Mouse (Mus musculus) olfactory bulb, adult 2 months (tissue): Measurements from ENCODE around the gene Ptpn14. TPM values are rescaled to one million over a fixed set of nuclear protein-coding genes. Genes with fewer than 3 reads are reported as not detected.

ENCODE experiments used
- H3K27ac ChIP-seq: fragments of 200-500 bp; 2 replicates; pipeline ENCODE4 v1.5.1; 2012; ENCODE audit warnings: low read depth, low read length; ENCODE audit not compliant: insufficient read depth
- H3K4me1 ChIP-seq: fragments of 200-500 bp; 2 replicates; pipeline ENCODE4 v1.6.1; 2012; ENCODE audit warnings: low read length; ENCODE audit not compliant: control insufficient read depth, insufficient read depth
- H3K4me3 ChIP-seq: fragments of 200-500 bp; 2 replicates; pipeline ENCODE4 v1.5.1; 2012; ENCODE audit warnings: mild to moderate bottlenecking, low read depth, low read length, moderate library complexity; ENCODE audit not compliant: insufficient read depth
- CTCF ChIP-seq: fragments of 200-500 bp; IDR thresholded peaks from 2 replicates; pipeline ENCODE4 v1.5.1; 2012; ENCODE audit warnings: low read depth, mild to moderate bottlenecking, low read length, moderate library complexity; ENCODE audit not compliant: insufficient read depth
- POLR2A ChIP-seq: fragments of 200-500 bp; IDR thresholded peaks from 2 replicates; pipeline ENCODE4 v1.6.1; 2012; ENCODE audit warnings: mild to moderate bottlenecking, low read depth, low read length, moderate library complexity; ENCODE audit not compliant: insufficient read depth
- WGBS: fragments of 180-500 bp; shearing (Covaris S2); methylation state at CpG from one replicate; pipeline ENCODE4 v1.1.7; 2018; 5-methylcytosine and 5-hydroxymethylcytosine counted together
- polyA plus RNA-seq: library from polyadenylated mRNA; stranded (reverse); fragments of >200 nt; gene quantifications from 2 replicates; pipeline ENCODE4 v1.2.4, GENCODE M21; 2012; ENCODE audit warnings: low replicate concordance; ENCODE audit not compliant: missing spikeins, insufficient read depth, insufficient read length

The Ptpn14 gene
- polyA plus RNA-seq, 1 experiment = 73.8 TPM

- 64% methylated on average over 19 of the region's 19 CpGs for WGBS
- TF ChIP-seq POLR2A (no peak), CTCF (no peak)
- no peak overlapping the region for H3K4me3 ChIP-seq
- 0 out of 2 replicates have a peak, but pooled peaks cover 2% of the 10 kb centered on the region for H3K4me1 ChIP-seq
- no peak overlapping the region for H3K27ac ChIP-seq
Measured at GRCm38 (mm10) chr1:189715915-189716797, 11.9 kb upstream of the Ptpn14 start.

GRCm38 (mm10) chr1:189717546-189717945 is 10.5 kb upstream of the Ptpn14 start:
- H3K27ac ChIP-seq = no peak overlapping the region
- TF ChIP-seq CTCF = no peak
- TF ChIP-seq POLR2A = no peak
- H3K4me1 ChIP-seq = 0 out of 2 replicates have a peak, but pooled peaks cover 2% of the 10 kb centered on the region
- WGBS = 89% methylated on average over 11 of the region's 11 CpGs
- H3K4me3 ChIP-seq = no peak overlapping the region

- WGBS = 79% methylated on average over 5 of the region's 5 CpGs
- 0 out of 2 replicates have a peak, but pooled peaks cover 2% of the 10 kb centered on the region for H3K4me1 ChIP-seq
- no peak overlapping the region for H3K27ac ChIP-seq
- no peak overlapping the region for H3K4me3 ChIP-seq
- no peak for TF ChIP-seq POLR2A
- no peak for TF ChIP-seq CTCF
Measured at GRCm38 (mm10) chr1:189718600-189718999, 9.5 kb upstream of the Ptpn14 start.

DNA sequence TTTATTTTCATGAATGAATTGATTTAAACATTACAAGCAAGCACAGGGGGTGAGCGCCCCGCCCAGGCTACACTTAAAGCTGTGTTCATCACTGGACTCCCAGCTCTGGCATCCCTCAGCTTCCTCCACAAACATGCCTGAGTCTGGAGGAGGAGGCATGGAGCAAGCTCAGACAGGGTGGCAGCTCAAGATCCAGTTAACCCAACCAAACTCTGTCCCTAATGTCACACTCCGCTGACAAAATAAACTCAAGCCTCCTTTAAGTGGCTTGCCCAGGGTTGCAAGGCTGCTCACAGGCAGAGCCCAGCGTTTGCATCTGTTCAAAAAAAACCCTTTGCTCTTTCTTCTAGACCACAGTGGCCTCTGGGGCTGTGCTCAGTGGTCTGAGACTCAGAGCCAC is 1.9 kb upstream of the Ptpn14 start:
- 89% methylated on average over 4 of the region's 4 CpGs for WGBS
- TF ChIP-seq CTCF (no peak), POLR2A (no peak)
- no peak overlapping the region for H3K27ac ChIP-seq
- H3K4me3 ChIP-seq = no peak overlapping the region
- peaks cover 14% of the 10 kb centered on the region; the same call in 1 of the 2 replicates for H3K4me1 ChIP-seq

DNA sequence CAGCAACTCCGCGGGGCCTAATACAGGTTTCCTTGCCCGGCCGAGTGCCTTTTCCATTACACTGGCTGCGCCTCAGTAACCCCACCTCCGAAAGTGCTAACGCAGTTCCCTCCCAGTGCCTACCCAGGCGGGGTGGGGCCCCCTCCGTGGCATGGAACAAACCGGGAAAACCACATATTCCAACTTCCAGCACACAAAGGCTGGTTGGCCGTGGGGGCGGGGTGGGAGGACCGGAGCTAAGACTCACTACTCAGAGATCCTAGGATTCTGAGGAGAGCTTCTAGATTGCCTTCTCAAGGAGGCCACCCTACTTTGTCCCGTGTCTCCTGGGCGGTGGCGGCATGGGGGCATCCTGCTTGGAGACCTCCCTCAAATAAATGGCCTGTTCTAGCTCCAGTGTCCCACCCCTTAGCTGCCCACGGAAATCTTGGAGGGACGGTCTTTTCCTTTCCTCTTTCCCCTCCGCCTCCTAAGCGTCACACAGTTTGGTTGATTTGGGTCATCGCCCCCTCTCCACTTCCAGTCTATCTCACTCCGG is 653 bp upstream of the Ptpn14 start:
- H3K4me1 ChIP-seq = peaks cover 14% of the 10 kb centered on the region; the same call in 1 of the 2 replicates
- peak overlapping the region; percentile 6; the same call in 1 of the 2 replicates for H3K27ac ChIP-seq
- H3K4me3 ChIP-seq = peak overlapping the region; percentile 74
- 8% methylated on average over 22 of the region's 22 CpGs for WGBS
- TF ChIP-seq POLR2A (no peak), CTCF (no peak)

DNA sequence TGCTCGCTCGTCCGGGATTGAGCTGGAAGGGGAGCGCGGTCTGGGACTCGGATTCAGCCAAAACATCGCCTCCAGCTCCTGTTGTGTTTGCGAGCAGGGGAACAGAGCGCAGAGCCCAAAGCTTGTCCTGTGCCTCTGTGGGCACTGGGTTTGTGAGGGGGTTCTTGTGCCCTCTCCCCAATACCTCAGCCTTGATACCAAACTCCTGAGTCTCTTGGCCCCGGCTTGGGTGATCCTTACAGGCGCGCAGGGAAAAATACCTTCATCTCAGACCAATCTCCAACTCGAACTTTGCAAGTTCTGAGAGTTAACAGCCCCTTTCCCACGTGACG is 682 bp downstream of the Ptpn14 start:
- H3K27ac ChIP-seq = no peak overlapping the region

GRCm38 (mm10) chr1:189729141-189729815 is 1.2 kb downstream of the Ptpn14 start:
- Histone ChIP-seq H3K4me3 (peak overlapping the region; percentile 74), H3K27ac (no peak overlapping the region), H3K4me1 (peaks cover 14% of the 10 kb centered on the region; the same call in 1 of the 2 replicates)
- TF ChIP-seq CTCF (no peak), POLR2A (no peak)
- WGBS = 35% methylated on average over 17 of the region's 17 CpGs

More for the DNA sequence above, 682 bp downstream of the Ptpn14 start:
- WGBS = 2% methylated on average over 15 of the region's 15 CpGs
- peaks cover 14% of the 10 kb centered on the region; the same call in 1 of the 2 replicates for H3K4me1 ChIP-seq
- no peak for TF ChIP-seq CTCF
- no peak for TF ChIP-seq POLR2A
- H3K4me3 ChIP-seq = peak overlapping the region; percentile 74

DNA sequence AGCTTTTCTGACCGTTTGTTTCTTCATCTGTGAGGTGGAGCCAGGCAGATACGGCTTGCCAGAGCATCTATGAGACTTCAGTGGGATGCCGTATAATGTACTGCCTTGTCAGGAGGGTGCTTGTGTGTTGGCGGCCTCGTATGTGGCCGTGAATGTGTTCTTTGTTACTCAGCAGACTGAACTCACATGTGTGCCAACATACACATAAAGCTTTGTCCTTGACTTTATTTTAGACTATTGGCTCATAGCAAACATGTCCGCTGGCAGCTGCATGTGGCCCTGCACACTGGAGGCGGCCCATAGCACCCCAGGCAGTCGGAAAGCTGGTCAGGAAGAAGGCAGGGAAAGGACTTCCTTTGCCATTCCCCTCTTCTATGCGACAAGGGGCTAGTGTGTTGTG is 3.6 kb downstream of the Ptpn14 start:
- H3K4me1 ChIP-seq = peaks cover 11% of the 10 kb centered on the region; the same call in 1 of the 2 replicates
- WGBS = 61% methylated on average over 10 of the region's 10 CpGs
- H3K4me3 ChIP-seq = no peak overlapping the region
- H3K27ac ChIP-seq = no peak overlapping the region
- TF ChIP-seq CTCF = no peak
- no peak for TF ChIP-seq POLR2A
